Mouse (Mus musculus): ENCODE data around the gene Tmod2. TPM values are rescaled to one million over a fixed set of nuclear protein-coding genes. Genes with fewer than 3 reads are reported as not detected.

Gene Tmod2
- total and polyA plus RNA-seq, 3 experiments, result not detected

GRCm38 (mm10) chr9:75546885-75547553 is 64.1 kb downstream of the Tmod2 start (continued):
- TF ChIP-seq ETS1 (IDR thresholded peaks at IDR 0.05; ENCODE audit: low read depth, low read length), result peak; percentile 89
- TF ChIP-seq POLR2A (IDR thresholded peaks at IDR 0.05; ENCODE audit: control insufficient read depth in 1 of 2, insufficient read depth in 1 of 2, low read depth in 1 of 2, low read length in 2 of 2, poor library complexity in 1 of 2), result peak in 1 of 2 experiments; percentile 31; a peak in 1 of 4 replicates
- TF ChIP-seq MAZ (IDR thresholded peaks at IDR 0.05; ENCODE audit: low read depth, low read length), result 0 out of 2 replicates have a peak, but pooled peaks have one; percentile 18

- Histone ChIP-seq H3K27me3 (ENCODE audit: control insufficient read depth in 1 of 2, insufficient read depth in 2 of 2, low read length in 2 of 2) (no peaks in the 10 kb centered on the region), H3K27ac (ENCODE audit: control insufficient read depth, low read depth, low read length) (no peak overlapping the region), H3K4me3 (ENCODE audit: control insufficient read depth in 1 of 2, insufficient read depth in 1 of 2, low read depth in 2 of 2, low read length in 2 of 2) (no peak overlapping the region), H3K36me3 (ENCODE audit: control insufficient read depth in 1 of 2, insufficient read depth in 2 of 2, low read length in 2 of 2) (peaks cover 0 to 23% of the 10 kb centered on the region in 2 experiments), H3K4me1 (ENCODE audit: control insufficient read depth in 1 of 2, insufficient read depth in 2 of 2, low read length in 2 of 2) (peaks cover 16 to 26% of the 10 kb centered on the region in 2 experiments), H3K9me3 (replicated peaks; ENCODE audit: insufficient read depth, low read length) (no peaks in the 10 kb centered on the region), H3K9ac (ENCODE audit: control insufficient read depth, low read depth, low read length, poor library complexity, severe bottlenecking) (no peak overlapping the region), H3K79me2 (ENCODE audit: control insufficient read depth, insufficient read depth, low read length, poor library complexity) (peaks cover 17% of the 10 kb centered on the region)
- no peak for DNase-seq (ENCODE audit: low read depth, low spot score)
- no peak for TF ChIP-seq MAZ (IDR thresholded peaks at IDR 0.05; ENCODE audit: low read depth, low read length)
- no peak for TF ChIP-seq CTCF (IDR thresholded peaks at IDR 0.05 in 2 of 3, conservative IDR thresholded peaks at IDR 0.05 in 1 of 3; ENCODE audit: control insufficient read depth in 1 of 3, insufficient read depth in 1 of 3, low read depth in 2 of 3, low read length in 3 of 3, poor library complexity in 1 of 3, severe bottlenecking in 1 of 3)
- no peak for TF ChIP-seq POLR2AphosphoS2 (IDR thresholded peaks at IDR 0.05; ENCODE audit: low read length)
These were observed 65.6 kb downstream of the Tmod2 start for GRCm38 (mm10) chr9:75545514-75545913.

- Histone ChIP-seq H3K27me3 (ENCODE audit: control insufficient read depth in 1 of 2, insufficient read depth in 2 of 2, low read length in 2 of 2) (no peaks in the 10 kb centered on the region), H3K36me3 (ENCODE audit: control insufficient read depth in 1 of 2, insufficient read depth in 2 of 2, low read length in 2 of 2) (peaks cover 0 to 13% of the 10 kb centered on the region in 2 experiments; a peak in 2 of 4 replicates), H3K9ac (ENCODE audit: control insufficient read depth, low read depth, low read length, poor library complexity, severe bottlenecking) (no peak overlapping the region), H3K9me3 (replicated peaks; ENCODE audit: insufficient read depth, low read length) (no peaks in the 10 kb centered on the region), H3K27ac (ENCODE audit: control insufficient read depth, low read depth, low read length) (no peak overlapping the region), H3K4me1 (ENCODE audit: control insufficient read depth in 1 of 2, insufficient read depth in 2 of 2, low read length in 2 of 2) (peaks cover 5 to 16% of the 10 kb centered on the region in 2 experiments), H3K4me3 (ENCODE audit: control insufficient read depth in 1 of 2, insufficient read depth in 1 of 2, low read depth in 2 of 2, low read length in 2 of 2) (no peak overlapping the region), H3K79me2 (ENCODE audit: control insufficient read depth, insufficient read depth, low read length, poor library complexity) (peaks cover 13% of the 10 kb centered on the region)
- TF ChIP-seq EP300 (IDR thresholded peaks at IDR 0.05; ENCODE audit: low read depth in 1 of 2, low read length in 2 of 2), result no peak
- TF ChIP-seq NRF1 (IDR thresholded peaks at IDR 0.05; ENCODE audit: insufficient read depth, low read depth, low read length, poor library complexity, severe bottlenecking), result no peak
- no peak for TF ChIP-seq ZNF384 (IDR thresholded peaks at IDR 0.05; ENCODE audit: low read depth, low read length)
- TF ChIP-seq MAX (IDR thresholded peaks at IDR 0.05; ENCODE audit: low read length), result no peak
- 0 out of 2 replicates have a peak, but pooled peaks have one; percentile 3 for TF ChIP-seq ETS1 (IDR thresholded peaks at IDR 0.05; ENCODE audit: low read depth, low read length)
- peak; percentile 55 for DNase-seq (ENCODE audit: low read depth, low spot score)
These were observed 69.6 kb downstream of the Tmod2 start for GRCm38 (mm10) chr9:75541497-75541896.

- DNase-seq (ENCODE audit: low read depth, low spot score), result no peak
- no peak overlapping the region for H3K9ac ChIP-seq (ENCODE audit: control insufficient read depth, low read depth, low read length, poor library complexity, severe bottlenecking)
- no peaks in the 10 kb centered on the region for H3K27me3 ChIP-seq (ENCODE audit: control insufficient read depth in 1 of 2, insufficient read depth in 2 of 2, low read length in 2 of 2)
- no peak overlapping the region for H3K27ac ChIP-seq (ENCODE audit: control insufficient read depth, low read depth, low read length)
- no peak overlapping the region for H3K4me3 ChIP-seq (ENCODE audit: control insufficient read depth in 1 of 2, insufficient read depth in 1 of 2, low read depth in 2 of 2, low read length in 2 of 2)
- H3K4me1 ChIP-seq (ENCODE audit: control insufficient read depth in 1 of 2, insufficient read depth in 2 of 2, low read length in 2 of 2), result peaks cover 2 to 3% of the 10 kb centered on the region in 2 experiments; a peak in 2 of 4 replicates
- peaks cover under 1 to 3% of the 10 kb centered on the region in 2 experiments for H3K36me3 ChIP-seq (ENCODE audit: control insufficient read depth in 1 of 2, insufficient read depth in 2 of 2, low read length in 2 of 2)
- H3K79me2 ChIP-seq (ENCODE audit: control insufficient read depth, insufficient read depth, low read length, poor library complexity), result peaks cover 3% of the 10 kb centered on the region
- no peaks in the 10 kb centered on the region for H3K9me3 ChIP-seq (replicated peaks; ENCODE audit: insufficient read depth, low read length)
- no peak for TF ChIP-seq POLR2AphosphoS2 (IDR thresholded peaks at IDR 0.05; ENCODE audit: low read length)
- TF ChIP-seq ZC3H11A (IDR thresholded peaks at IDR 0.05; ENCODE audit: low read depth, low read length), result no peak
- TF ChIP-seq RAD21 (IDR thresholded peaks at IDR 0.05; ENCODE audit: low read depth, low read length), result no peak
- no peak for TF ChIP-seq CHD2 (IDR thresholded peaks at IDR 0.05; ENCODE audit: low read length)
- TF ChIP-seq POLR2A (IDR thresholded peaks at IDR 0.05; ENCODE audit: control insufficient read depth in 1 of 2, insufficient read depth in 1 of 2, low read depth in 1 of 2, low read length in 2 of 2, poor library complexity in 1 of 2), result no peak
- no peak for TF ChIP-seq SMC3 (IDR thresholded peaks at IDR 0.05; ENCODE audit: low read depth, low read length)
- TF ChIP-seq TAL1 (IDR thresholded peaks at IDR 0.05; ENCODE audit: low read length), result no peak
- TF ChIP-seq MAZ (IDR thresholded peaks at IDR 0.05; ENCODE audit: low read depth, low read length), result no peak
- TF ChIP-seq GATA1 (IDR thresholded peaks at IDR 0.05; ENCODE audit: low read depth, low read length), result no peak
- TF ChIP-seq MEF2A (IDR thresholded peaks at IDR 0.05; ENCODE audit: extremely low read depth, insufficient replicate concordance, low read depth, low read length, poor library complexity, severe bottlenecking), result no peak
- TF ChIP-seq GABPA (IDR thresholded peaks at IDR 0.05; ENCODE audit: low read depth, low read length), result no peak
- TF ChIP-seq USF1 (IDR thresholded peaks at IDR 0.05; ENCODE audit: low read depth, low read length), result no peak
- TF ChIP-seq ZNF384 (IDR thresholded peaks at IDR 0.05; ENCODE audit: low read depth, low read length), result no peak
- TF ChIP-seq MAFK (IDR thresholded peaks at IDR 0.05; ENCODE audit: borderline replicate concordance, low read depth, low read length), result no peak
- no peak for TF ChIP-seq EP300 (IDR thresholded peaks at IDR 0.05; ENCODE audit: low read depth in 1 of 2, low read length in 2 of 2)
- TF ChIP-seq TBP (IDR thresholded peaks at IDR 0.05; ENCODE audit: low read depth, low read length), result no peak
- TF ChIP-seq CTCF (IDR thresholded peaks at IDR 0.05 in 2 of 3, conservative IDR thresholded peaks at IDR 0.05 in 1 of 3; ENCODE audit: control insufficient read depth in 1 of 3, insufficient read depth in 1 of 3, low read depth in 2 of 3, low read length in 3 of 3, poor library complexity in 1 of 3, severe bottlenecking in 1 of 3), result no peak
- TF ChIP-seq ELF1 (IDR thresholded peaks at IDR 0.05; ENCODE audit: low read depth, low read length), result no peak
These were observed 74.7 kb downstream of the Tmod2 start for GRCm38 (mm10) chr9:75536422-75536821.

Measured in MEL (cell line).